8 mouse cellular contexts compared by ENCODE assay signal in genomic region chr5:121397187-121398145, GRCm38 (mm10). TPM values are rescaled to one million over a fixed set of nuclear protein-coding genes. Genes with fewer than 3 reads are reported as not detected.
A peak's percentile ranks its signal among the peaks of the same experiment; 100 is the strongest.
DNase-seq lines count a peak whose midpoint lies in the region; ATAC-seq lines count a peak whose summit lies in the region.

Naa25 (plus strand) TSS chr5:121397936.

- peak within 1 kb of the TSS; percentile 86 for H3K9ac ChIP-seq in hindbrain, embryonic 11.5 days (ENCODE audit: low read depth, low read length)

- H3K4me1 ChIP-seq in hindbrain, embryonic 11.5 days (replicated peaks; ENCODE audit: control insufficient read depth, insufficient read depth, low read length), result no peaks in the 10 kb centered on the region; the same call in 1 of the 2 replicates

- WGBS in hindbrain, embryonic 11.5 days, result 11% methylated on average over 53 of the region's 53 CpGs

- no peaks in the 10 kb centered on the region for H3K36me3 ChIP-seq in hindbrain, embryonic 11.5 days (ENCODE audit: control insufficient read depth, insufficient read depth, low read length)

- H3K9me3 ChIP-seq in hindbrain, embryonic 11.5 days (ENCODE audit: control insufficient read depth, low read length), result no peaks in the 10 kb centered on the region

- peak; percentile 98 for DNase-seq in Muller cell, postnatal 12 days (ENCODE audit: inconsistent ontology term)
- DNase-seq in cerebellum, adult 9-11 months, result peak; percentile 95
- peak; percentile 86 to 95 for DNase-seq in frontal cortex, adult 2 months (ENCODE audit: extremely low spot score in 1 of 2, low spot score in 1 of 2)
- peak; percentile 99 for DNase-seq in hindbrain, embryonic 11.5 days (ENCODE audit: low spot score)
- peak; percentile 94 to 95 for DNase-seq in layer of hippocampus, postnatal 10 days (ENCODE audit: low spot score in 2 of 2)
- peak; percentile 98 for DNase-seq in lung, postnatal 10 days
- DNase-seq in ovary, postnatal 36 days (ENCODE audit: low spot score), result peak; percentile 95
- peak; percentile 95 for DNase-seq in thymus, postnatal 25 days

- peak; percentile 96 for ATAC-seq in hindbrain, embryonic 11.5 days (ENCODE audit: low FRiP score)

- peak within 1 kb of the TSS; percentile 70 for H3K27ac ChIP-seq in hindbrain, embryonic 11.5 days (ENCODE audit: low read depth, low read length)

- peak within 1 kb of the TSS; percentile 89 for H3K4me2 ChIP-seq in hindbrain, embryonic 11.5 days (replicated peaks; ENCODE audit: low read depth, low read length)

- H3K4me3 ChIP-seq in hindbrain, embryonic 11.5 days (ENCODE audit: low read depth, low read length), result peak within 1 kb of the TSS; percentile 97

- no peaks in the 10 kb centered on the region for H3K27me3 ChIP-seq in hindbrain, embryonic 11.5 days (ENCODE audit: control insufficient read depth, insufficient read depth, low read length)

RNA-seq across cellular contexts. Expression of gene Naa25, which starts in this region (rescaled TPM):
- 21.6 and 25.5 TPM in 2 replicates for polyA plus RNA-seq in frontal cortex, adult 2 months (2012; rRNA removed)
- 48.9 and 53.3 TPM in 2 replicates for polyA plus RNA-seq in hindbrain, embryonic 11.5 days (2014; fragmentation: Nextera tagmentation; extraction: Ambion mirVana)
- total RNA-seq in layer of hippocampus, postnatal 10 days (2021), result 10 to 100 TPM; 43.9 to 45.3 TPM

Comparison
In these comparisons a context has a peak if more than half of its experiments do, and no peak if none do; other contexts are left out.
1. Peak in every context shown above with its lines: DNase-seq, ATAC-seq, H3K4me3 ChIP-seq and H3K27ac ChIP-seq.